Mouse (Mus musculus) brain, embryonic 14.5 days (tissue): ENCODE data around the gene Amigo3.

Experiments used
- CTCF ChIP-seq: fragments of 200-500 bp; IDR thresholded peaks from 2 replicates; pipeline ENCODE4 v1.5.1; 2012; ENCODE audit warnings: inconsistent platforms, mild to moderate bottlenecking, moderate library complexity, borderline replicate concordance; ENCODE audit not compliant: insufficient read depth, insufficient read length; ENCODE audit errors: extremely low read depth
- POLR2A ChIP-seq: fragments of 200-500 bp; IDR thresholded peaks from 2 replicates; pipeline ENCODE4 v1.6.1; 2012; ENCODE audit warnings: mild to moderate bottlenecking, inconsistent platforms, borderline replicate concordance; ENCODE audit not compliant: poor library complexity, insufficient read depth, insufficient read length, severe bottlenecking; ENCODE audit errors: extremely low read depth

DNA sequence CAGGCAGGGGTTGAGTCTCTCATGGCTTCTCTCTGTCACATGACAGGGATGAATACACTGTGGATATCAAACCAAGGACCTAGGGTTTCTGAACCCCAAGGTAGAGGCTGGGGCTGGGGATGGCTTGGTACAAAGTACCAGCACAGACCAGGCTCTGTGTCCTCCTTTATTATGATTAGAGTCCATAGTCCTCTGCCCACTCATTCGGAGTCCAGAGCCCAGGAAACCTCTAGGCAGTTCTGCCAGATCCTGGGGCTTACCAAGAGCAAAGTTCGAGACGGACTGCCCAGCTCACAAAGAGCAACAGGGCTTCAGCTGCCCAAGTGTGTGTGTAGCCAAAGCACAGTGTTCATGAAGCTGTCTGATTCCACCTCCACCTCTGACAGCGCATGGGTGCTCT, 32.3 kb downstream of the Amigo3 start:
- TF ChIP-seq POLR2A: no peak
- TF ChIP-seq CTCF: no peak
